Mouse (Mus musculus): ENCODE measurements around the gene Kifc3. TPM values are rescaled to one million over a fixed set of nuclear protein-coding genes. Genes with fewer than 3 reads are reported as not detected.

Gene Kifc3
- polyA plus RNA-seq, 1 experiment from 2014 or later, result 22.0 TPM

GRCm38 (mm10) chr8:95205946-95206345, 3.3 kb upstream of the Kifc3 start:
- Histone ChIP-seq H3K9me3 (ENCODE audit: control insufficient read depth, low read length) (no peaks in the 10 kb centered on the region), H3K4me1 (replicated peaks; ENCODE audit: control insufficient read depth, insufficient read depth, low read length) (peaks cover 14% of the 10 kb centered on the region), H3K27ac (peak overlapping the region; percentile 82), H3K36me3 (replicated peaks; ENCODE audit: control insufficient read depth, insufficient read depth) (no peaks in the 10 kb centered on the region), H3K9ac (peak overlapping the region; percentile 13; the same call in 1 of the 2 replicates), H3K27me3 (ENCODE audit: control insufficient read depth, insufficient read depth, low read length) (no peaks in the 10 kb centered on the region), H3K4me2 (replicated peaks) (no peak overlapping the region), H3K4me3 (replicated peaks; ENCODE audit: low read length) (no peak overlapping the region)
- DNase-seq (ENCODE audit: low spot score) (peak; percentile 74), ATAC-seq (ENCODE audit: low FRiP score) (peak; percentile 79)
- WGBS, result 10% methylated on average over 8 of the region's 8 CpGs

GRCm38 (mm10) chr8:95204039-95204380, 1.4 kb upstream of the Kifc3 start:
- no peak overlapping the region for H3K4me3 ChIP-seq (replicated peaks; ENCODE audit: low read length)
- no peak overlapping the region for H3K4me2 ChIP-seq (replicated peaks)
- WGBS, result 19% methylated on average over 10 of the region's 10 CpGs
- H3K4me1 ChIP-seq (replicated peaks; ENCODE audit: control insufficient read depth, insufficient read depth, low read length), result peaks cover 14% of the 10 kb centered on the region
- no peaks in the 10 kb centered on the region for H3K9me3 ChIP-seq (ENCODE audit: control insufficient read depth, low read length)
- H3K27ac ChIP-seq, result no peak overlapping the region
- H3K36me3 ChIP-seq (replicated peaks; ENCODE audit: control insufficient read depth, insufficient read depth), result no peaks in the 10 kb centered on the region
- no peaks in the 10 kb centered on the region for H3K27me3 ChIP-seq (ENCODE audit: control insufficient read depth, insufficient read depth, low read length)
- peak; percentile 87 for DNase-seq (ENCODE audit: low spot score)
- ATAC-seq (ENCODE audit: low FRiP score), result peak; percentile 79
- no peak overlapping the region for H3K9ac ChIP-seq

- Histone ChIP-seq H3K4me3 (replicated peaks; ENCODE audit: low read length) (no peak overlapping the region), H3K27me3 (ENCODE audit: control insufficient read depth, insufficient read depth, low read length) (no peaks in the 10 kb centered on the region), H3K4me1 (replicated peaks; ENCODE audit: control insufficient read depth, insufficient read depth, low read length) (peaks cover 14% of the 10 kb centered on the region), H3K9me3 (ENCODE audit: control insufficient read depth, low read length) (no peaks in the 10 kb centered on the region), H3K36me3 (replicated peaks; ENCODE audit: control insufficient read depth, insufficient read depth) (no peaks in the 10 kb centered on the region), H3K9ac (no peak overlapping the region), H3K27ac (no peak overlapping the region), H3K4me2 (replicated peaks) (no peak overlapping the region)
- ATAC-seq (ENCODE audit: low FRiP score) (0 out of 2 replicates have a peak, but pooled peaks have one; percentile 21), DNase-seq (ENCODE audit: low spot score) (no peak)
- WGBS, result 58% methylated on average over 9 of the region's 9 CpGs
Observed at GRCm38 (mm10) chr8:95203326-95204038, 870 bp upstream of the Kifc3 start.

GRCm38 (mm10) chr8:95202056-95202570, 499 bp downstream of the Kifc3 start:
- H3K9me3 ChIP-seq (ENCODE audit: control insufficient read depth, low read length), result no peaks in the 10 kb centered on the region
- H3K4me3 ChIP-seq (replicated peaks; ENCODE audit: low read length), result no peak overlapping the region
- no peak overlapping the region for H3K4me2 ChIP-seq (replicated peaks)
- DNase-seq (ENCODE audit: low spot score) (no peak), ATAC-seq (ENCODE audit: low FRiP score) (no peak)
- no peaks in the 10 kb centered on the region for H3K36me3 ChIP-seq (replicated peaks; ENCODE audit: control insufficient read depth, insufficient read depth)
- 72% methylated on average over 8 of the region's 8 CpGs for WGBS
- no peak overlapping the region for H3K27ac ChIP-seq
- no peak overlapping the region for H3K9ac ChIP-seq
- no peaks in the 10 kb centered on the region for H3K27me3 ChIP-seq (ENCODE audit: control insufficient read depth, insufficient read depth, low read length)
- H3K4me1 ChIP-seq (replicated peaks; ENCODE audit: control insufficient read depth, insufficient read depth, low read length), result peaks cover 14% of the 10 kb centered on the region

GRCm38 (mm10) chr8:95201491-95201890, 1.1 kb downstream of the Kifc3 start:
- no peaks in the 10 kb centered on the region for H3K27me3 ChIP-seq (ENCODE audit: control insufficient read depth, insufficient read depth, low read length)
- DNase-seq (ENCODE audit: low spot score) (no peak), ATAC-seq (ENCODE audit: low FRiP score) (no peak)
- H3K36me3 ChIP-seq (replicated peaks; ENCODE audit: control insufficient read depth, insufficient read depth), result no peaks in the 10 kb centered on the region
- no peak overlapping the region for H3K9ac ChIP-seq
- H3K4me1 ChIP-seq (replicated peaks; ENCODE audit: control insufficient read depth, insufficient read depth, low read length), result peaks cover 8% of the 10 kb centered on the region
- H3K4me2 ChIP-seq (replicated peaks), result no peak overlapping the region
- no peak overlapping the region for H3K4me3 ChIP-seq (replicated peaks; ENCODE audit: low read length)
- H3K27ac ChIP-seq, result no peak overlapping the region
- no peaks in the 10 kb centered on the region for H3K9me3 ChIP-seq (ENCODE audit: control insufficient read depth, low read length)
- WGBS, result 55% methylated on average over 7 of the region's 7 CpGs

- Histone ChIP-seq H3K4me2 (replicated peaks) (no peak overlapping the region), H3K9ac (no peak overlapping the region), H3K4me3 (replicated peaks; ENCODE audit: low read length) (no peak overlapping the region), H3K27me3 (ENCODE audit: control insufficient read depth, insufficient read depth, low read length) (no peaks in the 10 kb centered on the region), H3K4me1 (replicated peaks; ENCODE audit: control insufficient read depth, insufficient read depth, low read length) (no peaks in the 10 kb centered on the region), H3K36me3 (replicated peaks; ENCODE audit: control insufficient read depth, insufficient read depth) (no peaks in the 10 kb centered on the region), H3K9me3 (ENCODE audit: control insufficient read depth, low read length) (no peaks in the 10 kb centered on the region), H3K27ac (no peak overlapping the region)
- 75% methylated on average over 9 of the region's 9 CpGs for WGBS
- DNase-seq (ENCODE audit: low spot score) (no peak), ATAC-seq (ENCODE audit: low FRiP score) (no peak)
Observed at GRCm38 (mm10) chr8:95200001-95200405, 2.6 kb downstream of the Kifc3 start.

- 81% methylated on average over 11 of the region's 11 CpGs for WGBS
- Histone ChIP-seq H3K4me1 (replicated peaks; ENCODE audit: control insufficient read depth, insufficient read depth, low read length) (no peaks in the 10 kb centered on the region), H3K9me3 (ENCODE audit: control insufficient read depth, low read length) (no peaks in the 10 kb centered on the region), H3K9ac (no peak overlapping the region), H3K36me3 (replicated peaks; ENCODE audit: control insufficient read depth, insufficient read depth) (no peaks in the 10 kb centered on the region), H3K27me3 (ENCODE audit: control insufficient read depth, insufficient read depth, low read length) (no peaks in the 10 kb centered on the region), H3K27ac (no peak overlapping the region), H3K4me3 (replicated peaks; ENCODE audit: low read length) (no peak overlapping the region), H3K4me2 (replicated peaks) (no peak overlapping the region)
- ATAC-seq (ENCODE audit: low FRiP score), result no peak
- DNase-seq (ENCODE audit: low spot score), result no peak
Observed at GRCm38 (mm10) chr8:95195728-95196127, 6.9 kb downstream of the Kifc3 start.

- no peak overlapping the region for H3K4me3 ChIP-seq (replicated peaks; ENCODE audit: low read length)
- H3K9me3 ChIP-seq (ENCODE audit: control insufficient read depth, low read length), result no peaks in the 10 kb centered on the region
- 90% methylated on average over 9 of the region's 9 CpGs for WGBS
- no peaks in the 10 kb centered on the region for H3K27me3 ChIP-seq (ENCODE audit: control insufficient read depth, insufficient read depth, low read length)
- no peaks in the 10 kb centered on the region for H3K36me3 ChIP-seq (replicated peaks; ENCODE audit: control insufficient read depth, insufficient read depth)
- no peaks in the 10 kb centered on the region for H3K4me1 ChIP-seq (replicated peaks; ENCODE audit: control insufficient read depth, insufficient read depth, low read length)
- H3K27ac ChIP-seq, result no peak overlapping the region
- no peak overlapping the region for H3K9ac ChIP-seq
- ATAC-seq (ENCODE audit: low FRiP score) (no peak), DNase-seq (ENCODE audit: low spot score) (no peak)
- no peak overlapping the region for H3K4me2 ChIP-seq (replicated peaks)
Observed at GRCm38 (mm10) chr8:95191497-95192175, 11.0 kb downstream of the Kifc3 start.

GRCm38 (mm10) chr8:95187579-95187978, 15.0 kb downstream of the Kifc3 start:
- Histone ChIP-seq H3K4me1 (replicated peaks; ENCODE audit: control insufficient read depth, insufficient read depth, low read length) (no peaks in the 10 kb centered on the region), H3K9ac (no peak overlapping the region), H3K27ac (no peak overlapping the region), H3K36me3 (replicated peaks; ENCODE audit: control insufficient read depth, insufficient read depth) (no peaks in the 10 kb centered on the region), H3K9me3 (ENCODE audit: control insufficient read depth, low read length) (no peaks in the 10 kb centered on the region), H3K4me2 (replicated peaks) (no peak overlapping the region), H3K27me3 (ENCODE audit: control insufficient read depth, insufficient read depth, low read length) (no peaks in the 10 kb centered on the region), H3K4me3 (replicated peaks; ENCODE audit: low read length) (no peak overlapping the region)
- DNase-seq (ENCODE audit: low spot score) (no peak), ATAC-seq (ENCODE audit: low FRiP score) (no peak)
- WGBS, result 78% methylated on average over 5 of the region's 5 CpGs

Measured in hindbrain, embryonic 14.5 days (tissue).